Mouse (Mus musculus) cortical plate, adult 2 months (tissue): ENCODE results near the gene Atp1a4.

ENCODE experiments used
- CTCF ChIP-seq: fragments of 200-500 bp; IDR thresholded peaks from 2 replicates; pipeline ENCODE4 v1.5.1; 2011; ENCODE audit warnings: mild to moderate bottlenecking, control low read depth, low read length; ENCODE audit not compliant: insufficient read depth; ENCODE audit errors: extremely low read depth
- POLR2A ChIP-seq: fragments of 200-500 bp; IDR thresholded peaks from 2 replicates; pipeline ENCODE4 v1.6.1; 2011; ENCODE audit warnings: mild to moderate bottlenecking, low read length, control low read depth; ENCODE audit not compliant: insufficient read depth; ENCODE audit errors: extremely low read depth

- TF ChIP-seq CTCF (no peak), POLR2A (no peak)
Observed at GRCm38 (mm10) chr1:172202894-172203522, 55.2 kb downstream of the Atp1a4 start.
